Mouse (Mus musculus) thymus, adult 2 months (tissue): ENCODE measurements around the gene Car10.

Experiments
- CTCF ChIP-seq: fragments of 200-500 bp; IDR thresholded peaks from 2 replicates; pipeline ENCODE4 v1.5.1; 2012; ENCODE audit warnings: mild to moderate bottlenecking, control low read depth, low read length, moderate library complexity, borderline replicate concordance; ENCODE audit not compliant: control insufficient read depth, poor library complexity, insufficient read depth; ENCODE audit errors: extremely low read depth
- POLR2A ChIP-seq: fragments of 200-500 bp; IDR thresholded peaks from 2 replicates; pipeline ENCODE4 v1.6.1; 2012; ENCODE audit warnings: mild to moderate bottlenecking, low read length, control low read depth, moderate library complexity; ENCODE audit not compliant: control insufficient read depth, poor library complexity, insufficient read depth; ENCODE audit errors: extremely low read depth

DNA sequence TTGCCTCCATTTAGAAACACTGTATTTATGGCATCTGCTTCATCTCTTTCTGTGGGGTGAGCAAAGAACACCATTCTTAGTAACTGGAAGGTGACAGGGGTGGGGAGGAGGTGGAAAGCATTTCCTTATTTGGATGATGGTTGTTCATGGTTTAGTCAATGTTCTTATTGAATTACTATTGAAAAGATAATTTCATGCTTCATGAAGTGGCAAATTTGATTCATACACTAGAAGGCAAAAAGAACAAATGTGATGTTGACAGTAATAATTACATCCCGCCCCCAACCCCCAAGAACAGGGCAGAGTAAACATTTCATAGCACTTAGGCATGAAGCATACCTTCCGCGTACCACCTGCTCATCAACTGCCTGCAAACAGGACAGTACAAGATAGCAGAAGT lies 239.9 kb downstream of the Car10 start:
- TF ChIP-seq POLR2A (no peak), CTCF (no peak)
